Mouse (Mus musculus): ENCODE results near the gene Fam198b. TPM values are rescaled to one million over a fixed set of nuclear protein-coding genes. Genes with fewer than 3 reads are reported as not detected.

Gene Fam198b
- 10.7 and 17.2 TPM in 2 replicates for polyA plus RNA-seq (2012; rRNA removed)

DNA sequence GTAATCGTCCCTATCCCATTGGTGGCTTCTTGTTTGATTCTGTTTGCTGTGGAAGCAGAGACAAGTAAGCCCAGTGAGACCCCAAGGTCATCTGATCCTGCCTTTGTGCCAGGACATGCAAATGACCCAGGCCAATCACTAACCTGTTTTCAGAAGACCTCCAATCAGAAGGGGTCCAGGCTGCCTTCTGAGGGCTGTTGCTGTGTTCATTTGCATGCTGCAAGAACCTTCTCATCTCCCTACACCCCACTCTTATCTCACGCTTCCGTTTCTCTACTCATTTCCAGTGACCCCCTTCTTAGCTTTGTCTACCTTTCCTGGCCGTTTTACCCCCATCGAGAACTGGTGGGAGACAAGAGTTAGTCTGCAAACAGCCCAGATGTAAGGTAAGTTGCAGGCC is at the start of gene Fam198b:
Fam198b (plus strand) TSS at position 229 of the 400 bp plus-strand sequence.
- no peak for DNase-seq (ENCODE audit: low read depth)

DNA sequence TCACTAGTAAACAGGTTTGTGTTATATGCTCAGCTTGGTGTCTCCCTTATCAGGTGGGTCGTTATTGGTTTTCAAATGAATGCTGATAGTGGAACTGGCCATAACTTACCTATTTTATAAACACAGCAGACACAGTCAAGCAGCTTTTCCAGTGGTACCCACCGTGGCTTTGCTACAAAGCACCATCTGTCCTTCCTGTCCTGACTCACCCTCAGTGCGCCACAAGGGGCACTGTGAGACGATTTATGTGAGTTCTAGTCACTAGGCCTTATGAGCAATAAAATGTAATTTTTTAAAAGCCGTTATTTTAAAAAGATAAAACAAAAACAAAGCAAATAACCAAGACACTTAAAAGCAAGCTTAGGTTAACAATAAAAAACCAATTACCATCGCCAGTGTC is 45.6 kb upstream of the Fam198b start:
- no peak for DNase-seq (ENCODE audit: low read depth)

DNA sequence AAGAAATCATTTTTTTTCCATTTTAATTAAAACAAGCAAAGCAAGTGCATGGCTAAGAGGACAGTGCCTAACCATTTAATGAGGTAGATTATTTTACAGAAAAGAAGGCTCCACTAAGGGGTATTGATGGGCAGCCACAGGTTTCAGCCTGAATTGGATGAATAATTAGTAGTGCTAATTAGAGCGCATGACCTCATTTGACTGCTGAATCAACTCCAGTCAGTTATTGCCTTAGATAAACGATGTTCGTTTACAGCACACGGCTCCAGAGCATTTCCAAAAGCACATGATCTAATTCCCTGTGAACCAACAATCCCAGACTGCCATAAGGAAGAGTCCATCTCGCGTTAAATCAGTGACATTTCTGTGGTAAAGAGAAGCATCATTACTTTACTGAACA is 42.9 kb upstream of the Fam198b start:
- no peak for DNase-seq (ENCODE audit: low read depth)

DNA sequence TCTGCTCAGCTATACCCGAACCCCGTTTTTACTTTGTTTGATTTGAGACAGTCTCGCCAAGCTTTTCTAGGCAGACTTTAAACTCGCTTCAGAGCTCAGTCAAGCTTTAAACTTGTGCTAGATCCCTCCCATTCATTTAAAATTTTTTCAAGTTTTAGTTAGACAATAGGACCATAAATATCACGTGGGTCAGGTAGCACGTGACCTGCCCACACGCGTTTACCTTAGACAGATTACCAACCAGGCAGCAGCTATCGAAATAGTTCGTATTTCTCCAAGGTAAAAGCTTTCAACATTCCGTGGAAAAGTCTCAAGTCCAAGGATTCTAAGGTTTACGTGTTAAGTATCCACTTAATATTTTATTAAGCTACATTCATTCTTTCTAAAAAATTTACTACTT is 42.2 kb upstream of the Fam198b start:
- DNase-seq (ENCODE audit: low read depth): no peak

DNA sequence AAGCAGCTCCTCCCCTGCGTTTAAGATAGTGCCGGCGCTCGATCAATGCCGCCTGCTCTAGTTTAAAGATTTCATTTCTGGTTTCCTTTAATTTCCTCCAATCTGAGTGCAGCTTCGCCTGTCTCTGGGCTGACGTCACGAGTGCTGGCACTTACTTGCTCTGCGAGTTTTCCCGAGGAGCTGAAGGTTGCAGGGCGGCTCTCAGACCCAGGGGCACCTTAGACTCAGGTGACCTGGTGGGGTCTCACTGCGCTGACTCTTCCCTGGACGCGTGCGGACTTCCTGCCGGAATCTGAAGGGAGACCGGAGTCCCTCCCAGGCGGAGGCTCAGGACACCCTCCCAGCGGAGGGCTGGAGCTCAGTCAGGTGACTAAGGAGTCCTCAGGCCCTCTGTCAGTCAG is 41.7 kb upstream of the Fam198b start:
- no peak for DNase-seq (ENCODE audit: low read depth)

DNA sequence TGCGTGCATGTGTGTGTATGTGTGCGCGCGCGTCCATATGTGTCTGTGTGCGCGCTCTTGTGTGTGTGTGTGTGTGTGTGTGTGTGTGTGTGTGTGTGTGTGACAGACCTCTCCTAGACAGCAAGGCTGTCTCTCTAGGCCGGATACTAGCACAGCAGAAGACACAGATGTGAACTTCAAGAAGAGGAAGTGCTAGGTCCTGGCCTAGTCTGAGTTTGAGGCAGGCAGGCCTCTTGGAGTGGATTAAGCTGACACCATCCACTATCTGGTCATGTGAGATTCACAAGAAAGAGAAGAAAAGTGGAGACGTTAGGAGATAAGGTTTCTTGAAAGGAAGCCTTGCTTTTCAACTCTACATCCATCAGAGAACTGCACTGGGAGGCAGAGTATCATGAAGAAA is 40.3 kb upstream of the Fam198b start:
- DNase-seq (ENCODE audit: low read depth): no peak

DNA sequence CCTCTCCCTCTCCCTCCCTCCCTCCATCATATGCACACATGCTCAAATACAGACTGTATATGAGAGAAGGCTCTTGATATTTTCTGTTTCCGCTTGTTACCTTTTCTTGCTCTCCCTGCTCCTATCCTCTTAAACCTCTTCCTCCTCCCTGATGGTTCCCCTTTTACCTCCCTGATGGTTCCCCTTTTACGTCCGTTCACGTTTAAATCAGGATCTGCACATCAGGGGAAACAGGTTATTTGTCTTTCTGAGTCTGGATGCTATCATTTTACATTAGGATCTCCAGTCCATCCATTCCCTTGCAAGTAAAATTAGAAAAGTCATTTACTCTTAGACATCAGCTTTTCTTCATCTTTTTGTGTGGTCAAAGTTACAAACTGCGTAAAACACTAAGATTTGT is 37.7 kb upstream of the Fam198b start:
- no peak for DNase-seq (ENCODE audit: low read depth)

DNA sequence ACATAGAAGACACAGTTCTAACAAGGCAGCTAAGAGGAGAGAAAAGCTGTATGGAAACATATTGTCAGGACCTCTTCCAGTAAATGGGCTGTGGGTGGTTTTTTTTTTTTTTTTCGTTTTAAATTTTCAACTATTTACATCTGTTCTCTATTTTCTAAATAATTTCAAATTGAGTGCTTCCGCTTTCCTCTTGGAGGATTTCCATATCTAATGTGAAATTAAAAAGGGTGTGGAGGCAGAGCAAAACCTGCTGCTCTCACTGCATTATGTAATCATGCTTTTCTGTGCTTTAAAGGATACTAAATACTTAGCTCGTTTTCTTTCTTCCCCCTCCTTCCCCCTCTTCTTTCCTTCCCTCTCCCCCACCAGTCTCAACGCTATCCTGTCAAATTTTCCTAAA is 35.5 kb upstream of the Fam198b start:
- DNase-seq (ENCODE audit: low read depth): no peak

DNA sequence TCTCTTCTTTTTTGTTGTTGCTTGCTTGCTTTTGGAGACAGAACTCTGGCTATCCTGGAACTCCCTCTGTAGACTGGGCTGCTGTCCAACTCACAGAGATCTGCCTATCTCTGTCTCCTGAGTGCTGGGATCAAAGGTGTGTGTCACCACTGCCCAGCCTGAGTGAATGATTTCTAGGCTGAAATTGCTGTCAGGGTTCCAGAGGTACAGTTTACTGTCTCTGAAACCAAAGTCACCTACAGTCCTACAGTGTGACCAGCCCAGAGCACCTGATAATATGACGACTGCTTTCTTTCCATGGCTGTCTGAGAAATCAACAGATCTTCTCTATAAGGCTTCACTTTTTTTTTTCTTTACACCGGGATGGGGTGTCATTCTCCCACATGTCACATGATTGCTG is 34.7 kb upstream of the Fam198b start:
- DNase-seq (ENCODE audit: low read depth): no peak

DNA sequence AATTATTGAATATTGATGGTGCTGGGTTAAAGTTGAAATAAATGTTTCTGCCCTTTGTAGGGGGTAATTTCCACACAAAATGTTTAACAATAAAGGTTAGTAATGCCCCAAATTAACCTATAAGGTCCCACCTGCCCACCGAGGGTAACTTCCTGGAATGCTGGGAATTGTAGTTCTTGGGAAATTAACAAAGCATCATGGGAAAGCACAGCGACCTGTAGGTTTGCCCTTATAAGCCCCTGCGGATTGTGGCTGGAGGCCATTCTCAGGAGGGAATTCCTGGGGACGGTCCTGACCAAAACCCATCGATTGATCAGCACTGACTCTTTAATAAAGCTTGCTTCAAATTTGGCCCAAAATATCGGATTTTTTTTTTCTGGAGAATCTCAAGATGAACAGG is 33.7 kb upstream of the Fam198b start:
- DNase-seq (ENCODE audit: low read depth): no peak

DNA sequence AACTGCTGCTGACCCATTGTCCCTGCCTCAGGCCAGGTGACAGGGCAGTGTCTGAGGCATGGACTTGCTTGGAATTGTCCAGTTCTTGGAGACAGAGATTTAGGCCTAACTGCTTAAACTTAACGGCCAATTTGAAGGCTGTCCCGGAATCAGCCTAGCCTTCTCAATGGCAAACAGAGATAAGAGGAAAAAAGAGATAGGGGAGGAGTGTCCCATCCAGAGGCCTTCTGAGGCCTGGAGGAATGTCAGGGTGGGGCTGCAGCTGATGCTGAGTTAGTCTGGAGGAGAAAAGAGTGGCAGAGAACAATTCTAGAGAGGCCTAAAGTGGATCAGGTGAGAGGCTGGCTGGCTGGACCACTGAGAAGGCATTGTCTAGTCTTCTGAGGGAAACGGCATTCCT is 32.2 kb upstream of the Fam198b start:
- no peak for DNase-seq (ENCODE audit: low read depth)

DNA sequence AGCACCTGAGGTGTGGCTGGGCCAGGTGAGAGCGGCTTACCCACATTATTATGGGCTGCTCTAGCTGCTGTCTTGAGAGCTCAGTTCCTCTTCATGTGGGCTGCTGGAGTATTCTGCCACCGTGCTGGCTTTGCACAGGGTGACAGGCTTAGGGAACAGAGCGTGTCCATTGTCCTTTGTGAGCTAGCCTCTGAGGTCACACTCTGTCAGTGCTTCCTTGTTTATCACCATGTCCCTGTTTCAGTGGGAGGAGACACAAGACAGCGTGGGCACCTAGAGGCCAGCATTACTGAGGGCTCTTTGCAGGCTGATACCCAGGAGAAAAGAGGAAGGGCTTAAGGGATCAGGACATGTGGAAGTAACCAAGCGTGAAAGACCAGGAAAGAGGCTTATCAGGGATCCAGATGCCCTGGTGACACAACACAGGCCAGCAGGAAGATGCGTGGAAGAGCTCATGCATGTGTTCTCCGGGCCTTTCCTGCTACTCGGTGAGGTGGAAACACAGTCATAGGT is 31.6 kb upstream of the Fam198b start, which contains the start of gene Tmem144:
Tmem144 (minus strand) TSS at position 120 of the 513 bp plus-strand sequence.
- no peak for DNase-seq (ENCODE audit: low read depth)

DNA sequence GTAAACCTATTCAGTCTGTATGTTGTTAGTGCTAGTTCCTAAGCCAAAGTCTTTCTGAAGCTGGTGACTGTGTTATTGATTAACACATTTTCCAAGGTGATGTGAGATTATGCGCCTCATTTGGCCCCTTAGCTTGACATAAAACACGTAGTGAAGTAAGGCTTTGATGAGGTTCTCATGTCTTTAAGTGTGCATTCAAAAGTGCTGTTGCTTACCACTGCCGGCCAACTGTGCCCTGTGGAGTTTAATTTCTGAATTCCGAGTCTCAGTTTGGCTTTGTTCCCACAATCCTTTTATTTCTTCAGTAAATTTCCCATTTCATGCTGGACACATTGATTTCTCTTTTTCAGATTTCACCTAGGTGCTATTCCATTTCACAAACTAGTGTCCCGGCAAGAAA is 26.6 kb upstream of the Fam198b start:
- DNase-seq (ENCODE audit: low read depth): no peak

DNA sequence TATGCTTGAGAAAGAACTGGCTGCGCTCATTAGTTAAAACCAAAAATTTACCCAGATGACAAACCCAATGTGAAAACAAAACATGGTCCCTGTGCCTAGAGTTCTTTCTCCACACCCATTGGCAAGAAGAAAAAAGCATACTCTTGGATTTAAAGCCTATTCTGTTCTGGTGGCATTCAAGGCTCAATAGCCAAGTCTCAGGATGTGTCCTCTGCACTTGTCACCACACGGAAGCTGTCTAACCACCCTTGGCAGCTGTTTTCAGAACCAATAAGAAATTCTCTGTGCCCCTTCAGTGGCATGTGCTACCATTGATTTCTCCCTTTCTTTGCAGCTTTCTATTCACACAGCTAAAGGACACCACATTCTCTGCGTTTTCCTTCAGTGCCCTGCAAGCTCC is 26.1 kb upstream of the Fam198b start:
- no peak for DNase-seq (ENCODE audit: low read depth)

DNA sequence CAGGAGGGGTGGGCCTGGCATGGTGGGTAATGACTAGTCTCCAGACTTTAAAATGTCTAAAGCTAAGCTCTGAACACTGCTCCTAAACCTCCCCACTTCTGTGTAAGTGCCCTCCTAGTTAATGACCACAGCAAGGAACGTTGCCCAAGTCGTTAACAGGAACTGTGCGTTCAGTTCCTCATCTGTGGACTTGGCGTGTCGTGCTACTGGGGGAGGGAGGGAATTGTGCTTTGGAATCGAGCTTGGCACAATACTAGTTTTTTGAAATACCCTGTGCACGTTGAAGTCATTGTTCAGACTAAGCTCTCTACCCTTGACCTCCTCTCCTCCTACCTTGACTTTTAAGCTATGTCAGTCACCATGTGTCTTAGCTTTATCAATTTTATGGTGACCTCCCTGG is 19.5 kb upstream of the Fam198b start:
- DNase-seq (ENCODE audit: low read depth): peak; percentile 83

DNA sequence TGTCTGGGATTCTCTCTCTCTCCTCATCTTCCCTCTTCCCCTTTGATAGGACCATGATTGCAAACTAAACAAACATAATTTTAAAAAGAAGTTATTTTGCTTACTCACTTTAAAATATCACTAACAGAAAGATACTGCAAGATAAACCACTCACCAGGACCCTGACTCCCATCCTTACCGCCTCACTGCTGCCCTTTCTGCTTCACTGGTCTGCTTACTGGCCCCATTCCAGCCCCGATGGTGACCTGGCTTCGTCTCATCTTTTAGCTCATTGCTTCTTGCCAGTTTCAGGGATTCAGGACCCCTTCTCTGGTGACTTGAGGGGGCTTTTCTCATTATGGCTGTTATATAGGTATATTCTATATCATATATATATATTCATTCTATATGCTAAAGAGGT is 18.2 kb upstream of the Fam198b start:
- DNase-seq (ENCODE audit: low read depth): no peak

DNA sequence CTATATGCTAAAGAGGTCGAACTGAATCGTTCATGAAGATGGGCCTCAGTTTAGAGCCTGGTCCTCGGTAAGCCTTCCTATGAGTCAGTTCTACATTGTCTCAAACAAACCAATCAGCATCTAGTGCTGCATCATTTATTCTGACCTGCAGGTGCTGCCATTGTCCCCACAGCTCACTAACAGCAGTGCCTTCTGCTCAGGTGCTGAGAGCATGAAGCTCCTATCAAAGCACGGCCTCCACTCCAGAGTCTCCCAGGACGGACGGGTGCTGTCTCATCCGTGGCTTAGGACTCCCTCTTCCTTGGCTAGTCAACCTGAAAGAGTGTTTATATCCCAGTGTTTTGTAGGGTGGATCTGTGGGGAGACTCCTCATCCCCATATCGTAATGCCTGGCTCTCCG is 17.8 kb upstream of the Fam198b start:
- DNase-seq (ENCODE audit: low read depth): no peak

DNA sequence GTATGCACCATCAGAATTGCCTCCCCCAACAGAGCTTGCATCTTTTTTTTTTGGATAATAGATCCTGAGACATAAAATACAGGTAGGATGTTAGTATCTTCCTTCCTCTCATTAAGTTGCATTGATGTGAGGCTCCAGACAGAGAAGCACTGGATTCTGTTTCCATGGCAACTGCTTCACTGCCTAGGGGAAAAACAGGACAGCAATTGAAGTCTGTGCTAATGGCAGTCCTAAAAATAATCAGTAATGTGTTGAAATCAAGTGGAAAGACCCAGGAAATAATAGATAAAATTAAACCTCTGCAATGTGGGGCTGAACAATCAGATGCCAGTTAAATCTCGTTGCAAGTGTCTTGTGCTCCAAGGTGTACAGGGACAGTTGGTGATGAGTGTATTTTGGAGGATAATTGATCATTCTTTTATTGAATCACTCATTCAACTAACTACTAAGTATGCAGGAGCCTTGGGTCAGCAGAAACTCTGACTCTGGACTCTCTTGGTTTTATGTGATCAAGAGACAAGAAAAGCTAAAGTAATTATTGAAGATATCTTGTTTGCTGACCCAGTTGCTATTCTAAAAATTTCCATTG is 17.1 kb upstream of the Fam198b start:
- no peak for DNase-seq (ENCODE audit: low read depth)

DNA sequence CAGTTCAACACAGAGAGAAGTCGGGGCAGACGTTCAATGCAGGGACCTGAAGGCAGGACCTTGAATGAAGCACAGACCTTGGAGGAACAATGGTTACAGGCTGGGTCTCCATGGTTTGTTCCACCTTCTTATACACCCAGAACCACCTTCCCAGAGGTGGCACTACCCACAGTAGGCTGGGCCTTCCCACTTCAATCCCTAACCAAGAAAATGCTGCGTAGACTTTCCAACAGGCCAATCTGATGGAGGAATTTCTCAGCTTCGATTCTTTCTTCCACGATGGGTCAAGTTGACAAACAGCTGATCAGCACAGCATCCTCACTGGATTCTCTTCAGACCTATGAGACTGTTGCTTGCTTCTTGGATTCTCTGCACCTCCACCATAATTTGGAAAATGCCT is 8.9 kb upstream of the Fam198b start:
- no peak for DNase-seq (ENCODE audit: low read depth)

DNA sequence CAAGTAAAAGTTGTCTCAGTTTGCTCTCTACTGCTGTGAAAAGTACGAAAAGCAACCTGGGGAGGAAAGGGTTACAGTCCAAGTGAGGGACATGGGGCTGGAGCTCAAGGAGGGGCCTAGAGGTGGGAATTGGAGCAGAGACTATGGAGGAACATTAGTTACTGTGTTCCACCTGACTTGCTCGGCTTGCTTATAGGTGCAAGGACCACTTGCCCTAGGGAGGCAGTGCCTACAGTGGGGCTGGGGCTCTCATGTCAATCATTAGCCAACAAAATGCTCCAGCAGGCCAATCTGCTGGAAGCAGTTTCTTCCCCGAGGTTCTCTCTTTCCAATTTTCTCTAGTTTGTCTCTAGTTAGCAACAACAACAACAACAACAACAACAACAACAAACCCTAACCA is 6.0 kb upstream of the Fam198b start:
- no peak for DNase-seq (ENCODE audit: low read depth)

DNA sequence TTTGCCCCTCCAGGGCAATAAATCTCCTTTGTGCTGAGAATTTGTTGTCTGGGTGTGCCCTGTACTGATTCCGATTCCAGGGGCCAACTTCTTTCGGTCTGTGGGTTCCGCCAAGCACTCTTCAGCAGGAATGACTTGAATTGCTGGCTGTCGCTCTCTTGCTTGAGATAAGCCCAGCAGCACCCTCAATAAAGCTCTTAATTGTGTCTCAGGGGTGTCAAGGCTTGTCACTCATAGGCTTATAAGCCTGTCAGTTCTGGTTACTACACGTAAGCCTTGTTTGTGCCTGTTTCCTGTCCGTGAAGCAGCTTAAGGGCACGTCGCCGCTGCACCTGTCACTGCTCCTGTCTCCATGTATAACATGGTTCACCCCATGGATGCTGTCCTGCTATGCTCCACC is 5.1 kb upstream of the Fam198b start:
- no peak for DNase-seq (ENCODE audit: low read depth)

DNA sequence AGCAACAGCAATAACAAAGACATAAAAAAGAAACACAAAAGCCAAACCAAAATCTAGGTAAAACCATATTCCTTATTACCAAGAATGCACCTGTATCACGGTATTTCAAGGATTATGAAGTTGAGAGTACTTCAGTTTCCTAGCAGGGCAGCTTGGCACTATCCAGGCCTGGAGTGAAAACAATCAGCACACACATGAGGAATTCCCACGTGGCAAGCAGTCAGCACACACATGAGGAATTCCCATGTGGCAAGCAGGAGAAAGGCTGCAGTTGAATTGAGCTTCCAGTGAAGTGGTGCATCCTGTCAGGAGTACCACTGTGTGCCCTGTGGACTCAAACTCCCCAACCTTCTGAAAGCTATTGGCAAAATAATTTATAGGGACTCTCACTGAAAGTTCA is 2.7 kb upstream of the Fam198b start:
- no peak for DNase-seq (ENCODE audit: low read depth)

DNA sequence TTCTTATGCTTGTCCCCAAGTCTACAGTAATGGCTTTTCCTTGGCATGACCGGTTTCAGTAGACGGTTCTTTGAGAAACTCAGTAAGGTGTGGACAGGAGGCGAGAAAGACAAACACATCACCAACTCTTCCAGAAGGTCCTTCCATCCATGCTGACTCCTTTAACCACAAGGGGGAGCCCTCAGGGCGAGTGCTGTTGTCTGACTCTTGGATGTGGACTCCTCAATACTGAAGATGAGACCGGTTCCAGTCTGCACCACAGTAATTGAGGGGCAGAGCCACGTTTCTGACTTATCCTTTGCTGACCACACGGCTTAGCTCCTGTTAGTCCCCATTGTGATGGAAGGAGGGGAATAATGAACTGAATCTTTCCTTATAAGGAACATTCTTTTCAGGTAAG is 1.2 kb upstream of the Fam198b start:
- DNase-seq (ENCODE audit: low read depth): no peak

DNA sequence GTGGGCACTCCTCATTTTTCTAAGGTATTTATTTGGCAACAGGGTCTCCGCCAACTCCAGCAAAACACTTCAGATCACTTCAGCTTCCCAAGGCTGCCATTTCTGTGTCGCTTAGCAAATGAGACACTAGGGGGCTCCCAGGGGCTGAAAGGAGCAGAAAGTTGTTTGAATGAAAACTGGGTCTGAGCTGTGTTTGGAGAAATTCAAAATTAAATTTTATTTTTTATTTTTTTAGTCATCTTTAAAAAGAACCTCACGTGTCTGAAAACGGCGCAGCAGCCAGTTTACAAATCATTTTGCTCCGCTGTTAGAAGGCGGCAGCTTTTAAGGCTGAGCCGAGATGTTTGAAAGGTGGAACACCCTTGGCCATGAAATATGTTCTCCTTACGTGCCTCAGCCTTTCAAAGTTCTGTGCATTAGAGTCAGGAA is 442 bp downstream of the Fam198b start:
- no peak for DNase-seq (ENCODE audit: low read depth)
